Mouse (Mus musculus) heart, embryonic 12.5 days (tissue): Measurements from ENCODE around the gene Olfr1145. TPM values are rescaled to one million over a fixed set of nuclear protein-coding genes. Genes with fewer than 3 reads are reported as not detected.

ENCODE experiments used
- ATAC-seq: fragments of 200-750 bp; cut with Nextera tagmentation; 2 replicates; pipeline ENCODE4 v1.8.0; 2017; ENCODE audit warnings: moderate TSS enrichment, moderate library complexity; ENCODE audit not compliant: insufficient number of reproducible peaks, low FRiP score
- H3K27ac ChIP-seq: fragments of 300-500 bp; sonication (generic); 2 replicates; pipeline ENCODE4 v1.5.1; 2016; ENCODE audit warnings: mild to moderate bottlenecking, moderate library complexity; ENCODE audit not compliant: poor library complexity, severe bottlenecking
- H3K27me3 ChIP-seq: fragments of 300-500 bp; sonication (generic); replicated peaks from 2 replicates; pipeline ENCODE4 v1.6.1; 2016; ENCODE audit warnings: mild to moderate bottlenecking, moderate library complexity
- H3K36me3 ChIP-seq: fragments of 300-500 bp; sonication (generic); 2 replicates; pipeline ENCODE4 v1.6.1; 2016; ENCODE audit warnings: mild to moderate bottlenecking, moderate library complexity
- H3K4me1 ChIP-seq: fragments of 300-500 bp; sonication (generic); replicated peaks from 2 replicates; pipeline ENCODE4 v1.6.1; 2016; ENCODE audit warnings: mild to moderate bottlenecking
- H3K4me2 ChIP-seq: fragments of 300-500 bp; sonication (generic); 2 replicates; pipeline ENCODE4 v1.6.1; 2016; ENCODE audit warnings: mild to moderate bottlenecking, moderate library complexity
- H3K4me3 ChIP-seq: fragments of 300-500 bp; sonication (generic); 2 replicates; pipeline ENCODE4 v1.5.1; 2016; ENCODE audit warnings: mild to moderate bottlenecking
- H3K9ac ChIP-seq: fragments of 300-500 bp; sonication (generic); 2 replicates; pipeline ENCODE4 v1.6.1; 2016; ENCODE audit warnings: mild to moderate bottlenecking, moderate library complexity
- H3K9me3 ChIP-seq: fragments of 300-500 bp; sonication (generic); replicated peaks from 2 replicates; pipeline ENCODE4 v1.6.1; 2016; ENCODE audit warnings: mild to moderate bottlenecking, moderate library complexity
- WGBS: fragments of 180-500 bp; shearing (Covaris S2); methylation state at CpG from one replicate; pipeline ENCODE4 v1.1.7; 2016; 5-methylcytosine and 5-hydroxymethylcytosine counted together
- polyA plus RNA-seq: library from polyadenylated mRNA; unstranded; fragments of >200 nt; fragmentation: Nextera tagmentation; extraction: Ambion mirVana; gene quantifications from 2 replicates; pipeline ENCODE4 v1.2.1, GENCODE M21; 2016

Gene Olfr1145
- not detected in 2 replicates for polyA plus RNA-seq

- WGBS = 63% methylated on average over 1 of the region's 1 CpGs
- H3K4me2 ChIP-seq = no peak within 1 kb of the TSS
These were observed at the start of gene Olfr1145 for GRCm38 (mm10) chr2:87809522-87809921. Gene Olfr1145, plus strand, starts transcription at chr2:87809822.

GRCm38 (mm10) chr2:87776143-87776542 lies 33.5 kb upstream of the Olfr1145 start:
- no peaks in the 10 kb centered on the region for H3K36me3 ChIP-seq
- H3K9me3 ChIP-seq = no peaks in the 10 kb centered on the region
- H3K4me1 ChIP-seq = no peaks in the 10 kb centered on the region
- H3K4me2 ChIP-seq = no peak overlapping the region
- H3K9ac ChIP-seq = no peak overlapping the region
- no peak for ATAC-seq
- H3K27me3 ChIP-seq = no peaks in the 10 kb centered on the region
- no peak overlapping the region for H3K4me3 ChIP-seq
- H3K27ac ChIP-seq = no peak overlapping the region
- WGBS = 53% methylated on average over 1 of the region's 1 CpGs

More at GRCm38 (mm10) chr2:87809522-87809921, at the start of gene Olfr1145:
- H3K4me3 ChIP-seq = no peak within 1 kb of the TSS
- no peak within 1 kb of the TSS for H3K9ac ChIP-seq
- ATAC-seq = no peak
- 0 out of 2 replicates have a peak, but pooled peaks cover 3% of the 10 kb centered on the region for H3K9me3 ChIP-seq
- no peaks in the 10 kb centered on the region for H3K4me1 ChIP-seq
- H3K27ac ChIP-seq = no peak within 1 kb of the TSS
- H3K36me3 ChIP-seq = no peaks in the 10 kb centered on the region
- no peaks in the 10 kb centered on the region for H3K27me3 ChIP-seq

- Histone ChIP-seq H3K36me3 (no peaks in the 10 kb centered on the region), H3K4me1 (no peaks in the 10 kb centered on the region), H3K9me3 (no peaks in the 10 kb centered on the region), H3K4me3 (no peak within 1 kb of the TSS), H3K27ac (no peak within 1 kb of the TSS), H3K9ac (no peak within 1 kb of the TSS), H3K4me2 (no peak within 1 kb of the TSS), H3K27me3 (no peaks in the 10 kb centered on the region)
- WGBS = 76% methylated on average over 4 of the region's 4 CpGs
- ATAC-seq = no peak
These were observed 30.4 kb upstream of the Olfr1145 start, which contains the start of gene Olfr152 for GRCm38 (mm10) chr2:87779183-87779582. Gene Olfr152, plus strand, starts transcription at chr2:87779483.

DNA sequence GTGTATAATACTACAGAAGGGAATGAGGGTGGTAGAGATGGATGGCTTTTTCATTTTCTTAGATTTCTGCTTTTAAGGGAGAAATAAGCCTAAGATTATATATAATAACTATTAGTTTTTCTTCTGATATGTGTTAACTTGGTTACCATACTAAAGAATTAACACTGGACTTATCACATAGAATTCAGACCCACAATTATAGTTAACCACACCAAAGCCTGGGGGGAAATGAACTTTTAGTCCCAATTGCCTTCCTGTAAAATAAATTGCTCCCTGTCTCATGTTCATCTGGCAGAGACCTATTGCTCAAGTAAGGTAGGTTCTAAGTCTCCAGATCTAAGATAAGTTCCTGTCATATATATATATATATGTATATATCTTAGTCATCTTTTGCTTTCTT lies 9.3 kb upstream of the Olfr1145 start, which contains the start of gene Olfr1143:
Gene Olfr1143, plus strand, starts transcription at position 301 of the 400 bp plus-strand sequence.
- H3K27me3 ChIP-seq = no peaks in the 10 kb centered on the region
- H3K4me1 ChIP-seq = no peaks in the 10 kb centered on the region
- 0 out of 2 replicates have a peak, but pooled peaks cover 3% of the 10 kb centered on the region for H3K9me3 ChIP-seq
- H3K36me3 ChIP-seq = no peaks in the 10 kb centered on the region
- no peak for ATAC-seq
- H3K4me3 ChIP-seq = no peak within 1 kb of the TSS
- no peak within 1 kb of the TSS for H3K27ac ChIP-seq
- H3K4me2 ChIP-seq = no peak within 1 kb of the TSS
- no peak within 1 kb of the TSS for H3K9ac ChIP-seq

DNA sequence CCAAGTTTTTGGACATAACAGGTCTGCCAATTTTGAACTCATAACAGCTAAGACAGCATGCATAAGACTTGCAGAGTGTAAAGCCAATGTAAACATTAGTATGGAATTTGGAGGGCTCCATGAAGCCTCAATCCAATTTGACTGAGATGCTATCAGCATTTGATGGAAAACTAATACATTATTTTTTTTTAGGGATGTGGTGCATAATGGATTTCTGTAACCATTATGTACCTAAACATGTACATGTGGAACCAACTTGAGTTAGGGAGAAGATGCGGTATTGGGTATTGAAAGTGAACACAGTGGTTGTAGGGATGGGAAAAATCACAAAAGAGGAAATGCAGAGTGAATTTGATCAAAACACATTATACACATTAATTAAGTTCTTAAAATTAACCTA lies 20.6 kb downstream of the Olfr1145 start, which contains the start of gene Olfr1148:
Gene Olfr1148, plus strand, starts transcription at position 301 of the 400 bp plus-strand sequence.
- H3K27me3 ChIP-seq = no peaks in the 10 kb centered on the region
- no peak within 1 kb of the TSS for H3K4me2 ChIP-seq
- ATAC-seq = no peak
- no peak within 1 kb of the TSS for H3K27ac ChIP-seq
- WGBS = 79% methylated on average over 1 of the region's 1 CpGs
- H3K9ac ChIP-seq = no peak within 1 kb of the TSS
- no peaks in the 10 kb centered on the region for H3K9me3 ChIP-seq
- H3K4me1 ChIP-seq = no peaks in the 10 kb centered on the region
- H3K4me3 ChIP-seq = no peak within 1 kb of the TSS
- H3K36me3 ChIP-seq = no peaks in the 10 kb centered on the region

DNA sequence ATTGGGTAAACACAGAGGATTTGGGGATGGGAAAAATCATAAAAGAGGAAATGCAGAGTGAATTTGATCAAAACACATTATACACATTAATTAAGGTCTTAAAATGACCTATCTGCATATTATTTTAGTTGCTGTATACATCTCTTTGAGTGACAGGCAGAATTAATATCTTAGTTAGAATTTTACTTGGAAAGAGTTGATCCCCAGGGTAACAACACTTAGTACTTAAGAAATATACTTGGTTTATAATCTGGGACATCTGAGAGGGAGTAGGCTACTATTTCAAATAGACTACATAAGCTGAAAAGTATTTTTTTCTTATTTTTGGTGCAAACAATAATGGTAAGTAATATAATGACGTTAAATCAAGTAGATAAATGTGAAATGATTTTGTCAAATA lies 34.1 kb downstream of the Olfr1145 start, which contains the start of gene Olfr1150-ps1:
Gene Olfr1150-ps1, plus strand, starts transcription at position 301 of the 400 bp plus-strand sequence.
- ATAC-seq = no peak
- 75% methylated on average over 1 of the region's 1 CpGs for WGBS
- no peak within 1 kb of the TSS for H3K27ac ChIP-seq
- no peak within 1 kb of the TSS for H3K4me3 ChIP-seq
- no peaks in the 10 kb centered on the region for H3K27me3 ChIP-seq
- no peaks in the 10 kb centered on the region for H3K36me3 ChIP-seq
- H3K4me1 ChIP-seq = no peaks in the 10 kb centered on the region
- no peak within 1 kb of the TSS for H3K4me2 ChIP-seq
- no peak within 1 kb of the TSS for H3K9ac ChIP-seq
- no peaks in the 10 kb centered on the region for H3K9me3 ChIP-seq

- Histone ChIP-seq H3K27me3 (no peaks in the 10 kb centered on the region), H3K9ac (no peak within 1 kb of the TSS), H3K4me1 (no peaks in the 10 kb centered on the region), H3K4me3 (no peak within 1 kb of the TSS), H3K9me3 (peaks cover 4% of the 10 kb centered on the region; the same call in 1 of the 2 replicates), H3K4me2 (no peak within 1 kb of the TSS), H3K36me3 (no peaks in the 10 kb centered on the region), H3K27ac (no peak within 1 kb of the TSS)
- no peak for ATAC-seq
- 91% methylated on average over 1 of the region's 1 CpGs for WGBS
These were observed 45.9 kb downstream of the Olfr1145 start, which contains the start of gene Olfr1151 for GRCm38 (mm10) chr2:87855562-87855961. Gene Olfr1151, plus strand, starts transcription at chr2:87855862.

Other genes with a start within 250 kb of the Olfr1145 start
- gene Olfr1129, start 235.9 kb upstream of the Olfr1145 start, polyA plus RNA-seq = not detected in 2 replicates
- gene Olfr1130, start 203.6 kb upstream of the Olfr1145 start, polyA plus RNA-seq = not detected in 2 replicates
- gene Olfr1131, start 182.7 kb upstream of the Olfr1145 start, polyA plus RNA-seq = not detected in 2 replicates
- gene Olfr1132, start 172.3 kb upstream of the Olfr1145 start, polyA plus RNA-seq = not detected in 2 replicates
- gene Olfr1133, start 162.4 kb upstream of the Olfr1145 start, polyA plus RNA-seq = not detected in 2 replicates
- gene Olfr1134, start 151.4 kb upstream of the Olfr1145 start, polyA plus RNA-seq = not detected in 2 replicates
- gene Olfr1135, start 136.2 kb upstream of the Olfr1145 start, polyA plus RNA-seq = not detected in 2 replicates
- not detected in 2 replicates for gene Olfr1136, start 115.9 kb upstream of the Olfr1145 start, polyA plus RNA-seq
- gene Olfr1137, start 96.6 kb upstream of the Olfr1145 start, polyA plus RNA-seq = not detected in 2 replicates
- gene Olfr1138, start 69.8 kb upstream of the Olfr1145 start, polyA plus RNA-seq = not detected in 2 replicates
- gene Olfr1140, start 66.1 kb upstream of the Olfr1145 start, polyA plus RNA-seq = not detected in 2 replicates
- gene Olfr1141, start 55.8 kb upstream of the Olfr1145 start, polyA plus RNA-seq = not detected in 2 replicates
- not detected in 2 replicates for gene Olfr152, start 30.3 kb upstream of the Olfr1145 start, polyA plus RNA-seq
- gene Olfr1143, start 9.2 kb upstream of the Olfr1145 start, polyA plus RNA-seq = not detected in 2 replicates
- not detected in 2 replicates for gene Olfr1148, start 20.7 kb downstream of the Olfr1145 start, polyA plus RNA-seq
- gene Olfr1150-ps1, start 34.2 kb downstream of the Olfr1145 start, polyA plus RNA-seq = not detected in 2 replicates
- gene Olfr1151, start 46.0 kb downstream of the Olfr1145 start, polyA plus RNA-seq = not detected in 2 replicates
- not detected in 2 replicates for gene Olfr1152, start 56.7 kb downstream of the Olfr1145 start, polyA plus RNA-seq
- not detected in 2 replicates for gene Olfr1153, start 85.1 kb downstream of the Olfr1145 start, polyA plus RNA-seq
- not detected in 2 replicates for gene Olfr1154, start 95.3 kb downstream of the Olfr1145 start, polyA plus RNA-seq
- gene Olfr1155, start 135.3 kb downstream of the Olfr1145 start, polyA plus RNA-seq = not detected in 2 replicates
- gene Olfr1156, start 143.3 kb downstream of the Olfr1145 start, polyA plus RNA-seq = not detected in 2 replicates
- not detected in 2 replicates for gene Olfr1157, start 158.5 kb downstream of the Olfr1145 start, polyA plus RNA-seq
- not detected in 2 replicates for gene Olfr74, start 164.8 kb downstream of the Olfr1145 start, polyA plus RNA-seq
- not detected in 2 replicates for gene Olfr1158, start 180.3 kb downstream of the Olfr1145 start, polyA plus RNA-seq
- gene Olfr1160, start 198.4 kb downstream of the Olfr1145 start, polyA plus RNA-seq = not detected in 2 replicates
- not detected in 2 replicates for gene Olfr1161, start 213.0 kb downstream of the Olfr1145 start, polyA plus RNA-seq
- not detected in 2 replicates for gene Olfr73, start 227.9 kb downstream of the Olfr1145 start, polyA plus RNA-seq
- gene Olfr1162, start 241.3 kb downstream of the Olfr1145 start, polyA plus RNA-seq = not detected in 2 replicates